Mouse (Mus musculus): ENCODE results near the gene Eml1. TPM values are rescaled to one million over a fixed set of nuclear protein-coding genes. Genes with fewer than 3 reads are reported as not detected.

Eml1 gene
- polyA plus RNA-seq, 1 experiment from 2014 or later = 91.3 TPM

GRCm38 (mm10) chr12:108452151-108452874 is 81.6 kb downstream of the Eml1 start:
- WGBS = 75% methylated on average over 16 of the region's 16 CpGs
- Histone ChIP-seq H3K36me3 (ENCODE audit: control insufficient read depth, insufficient read depth, low read length) (no peaks in the 10 kb centered on the region), H3K9ac (ENCODE audit: low read depth, low read length) (no peak overlapping the region), H3K4me1 (replicated peaks; ENCODE audit: control insufficient read depth, insufficient read depth, low read length) (no peaks in the 10 kb centered on the region; the same call in 1 of the 2 replicates), H3K4me2 (replicated peaks; ENCODE audit: low read depth, low read length) (no peak overlapping the region), H3K27me3 (ENCODE audit: control insufficient read depth, insufficient read depth, low read length) (no peaks in the 10 kb centered on the region), H3K27ac (ENCODE audit: low read depth, low read length) (no peak overlapping the region), H3K4me3 (ENCODE audit: low read depth, low read length) (no peak overlapping the region), H3K9me3 (ENCODE audit: control insufficient read depth, low read length) (no peaks in the 10 kb centered on the region)
- ATAC-seq (ENCODE audit: low FRiP score) (no peak), DNase-seq (ENCODE audit: low spot score) (no peak)

- H3K27ac ChIP-seq (ENCODE audit: low read depth, low read length) = no peak overlapping the region
- H3K27me3 ChIP-seq (ENCODE audit: control insufficient read depth, insufficient read depth, low read length) = no peaks in the 10 kb centered on the region
- no peak overlapping the region for H3K4me2 ChIP-seq (replicated peaks; ENCODE audit: low read depth, low read length)
- no peak for ATAC-seq (ENCODE audit: low FRiP score)
- WGBS = 88% methylated on average over 8 of the region's 8 CpGs
- no peak overlapping the region for H3K9ac ChIP-seq (ENCODE audit: low read depth, low read length)
- no peak for DNase-seq (ENCODE audit: low spot score)
- H3K4me1 ChIP-seq (replicated peaks; ENCODE audit: control insufficient read depth, insufficient read depth, low read length) = no peaks in the 10 kb centered on the region; the same call in 1 of the 2 replicates
- H3K4me3 ChIP-seq (ENCODE audit: low read depth, low read length) = no peak overlapping the region
- H3K36me3 ChIP-seq (ENCODE audit: control insufficient read depth, insufficient read depth, low read length) = no peaks in the 10 kb centered on the region
- H3K9me3 ChIP-seq (ENCODE audit: control insufficient read depth, low read length) = no peaks in the 10 kb centered on the region
These were observed 82.8 kb downstream of the Eml1 start for GRCm38 (mm10) chr12:108453561-108454044.

GRCm38 (mm10) chr12:108455004-108455403 is 84.2 kb downstream of the Eml1 start:
- WGBS = 90% methylated on average over 4 of the region's 4 CpGs
- no peak for DNase-seq (ENCODE audit: low spot score)
- ATAC-seq (ENCODE audit: low FRiP score) = no peak
- no peak overlapping the region for H3K4me2 ChIP-seq (replicated peaks; ENCODE audit: low read depth, low read length)
- no peaks in the 10 kb centered on the region for H3K36me3 ChIP-seq (ENCODE audit: control insufficient read depth, insufficient read depth, low read length)
- no peaks in the 10 kb centered on the region for H3K9me3 ChIP-seq (ENCODE audit: control insufficient read depth, low read length)
- H3K9ac ChIP-seq (ENCODE audit: low read depth, low read length) = no peak overlapping the region
- H3K4me3 ChIP-seq (ENCODE audit: low read depth, low read length) = no peak overlapping the region
- no peaks in the 10 kb centered on the region for H3K27me3 ChIP-seq (ENCODE audit: control insufficient read depth, insufficient read depth, low read length)
- H3K4me1 ChIP-seq (replicated peaks; ENCODE audit: control insufficient read depth, insufficient read depth, low read length) = no peaks in the 10 kb centered on the region; the same call in 1 of the 2 replicates
- H3K27ac ChIP-seq (ENCODE audit: low read depth, low read length) = no peak overlapping the region

GRCm38 (mm10) chr12:108472898-108473297 is 102.1 kb downstream of the Eml1 start:
- Histone ChIP-seq H3K9ac (ENCODE audit: low read depth, low read length) (no peak overlapping the region), H3K36me3 (ENCODE audit: control insufficient read depth, insufficient read depth, low read length) (no peaks in the 10 kb centered on the region), H3K9me3 (ENCODE audit: control insufficient read depth, low read length) (no peaks in the 10 kb centered on the region), H3K27ac (ENCODE audit: low read depth, low read length) (no peak overlapping the region), H3K4me2 (replicated peaks; ENCODE audit: low read depth, low read length) (no peak overlapping the region), H3K27me3 (ENCODE audit: control insufficient read depth, insufficient read depth, low read length) (no peaks in the 10 kb centered on the region), H3K4me3 (ENCODE audit: low read depth, low read length) (no peak overlapping the region), H3K4me1 (replicated peaks; ENCODE audit: control insufficient read depth, insufficient read depth, low read length) (no peaks in the 10 kb centered on the region)
- 86% methylated on average over 1 of the region's 1 CpGs for WGBS
- DNase-seq (ENCODE audit: low spot score) (no peak), ATAC-seq (ENCODE audit: low FRiP score) (no peak)

GRCm38 (mm10) chr12:108474440-108474839 is 103.7 kb downstream of the Eml1 start:
- WGBS = 80% methylated on average over 3 of the region's 3 CpGs
- no peak for DNase-seq (ENCODE audit: low spot score)
- Histone ChIP-seq H3K4me3 (ENCODE audit: low read depth, low read length) (no peak overlapping the region), H3K4me2 (replicated peaks; ENCODE audit: low read depth, low read length) (no peak overlapping the region), H3K27me3 (ENCODE audit: control insufficient read depth, insufficient read depth, low read length) (no peaks in the 10 kb centered on the region), H3K9me3 (ENCODE audit: control insufficient read depth, low read length) (no peaks in the 10 kb centered on the region), H3K36me3 (ENCODE audit: control insufficient read depth, insufficient read depth, low read length) (no peaks in the 10 kb centered on the region), H3K4me1 (replicated peaks; ENCODE audit: control insufficient read depth, insufficient read depth, low read length) (no peaks in the 10 kb centered on the region), H3K27ac (ENCODE audit: low read depth, low read length) (no peak overlapping the region), H3K9ac (ENCODE audit: low read depth, low read length) (no peak overlapping the region)
- no peak for ATAC-seq (ENCODE audit: low FRiP score)

- ATAC-seq (ENCODE audit: low FRiP score) (no peak), DNase-seq (ENCODE audit: low spot score) (no peak)
- no peak overlapping the region for H3K27ac ChIP-seq (ENCODE audit: low read depth, low read length)
- peaks cover 3% of the 10 kb centered on the region; the same call in 1 of the 2 replicates for H3K4me1 ChIP-seq (replicated peaks; ENCODE audit: control insufficient read depth, insufficient read depth, low read length)
- no peak overlapping the region for H3K4me2 ChIP-seq (replicated peaks; ENCODE audit: low read depth, low read length)
- H3K27me3 ChIP-seq (ENCODE audit: control insufficient read depth, insufficient read depth, low read length) = no peaks in the 10 kb centered on the region
- no peaks in the 10 kb centered on the region for H3K9me3 ChIP-seq (ENCODE audit: control insufficient read depth, low read length)
- H3K9ac ChIP-seq (ENCODE audit: low read depth, low read length) = no peak overlapping the region
- no peaks in the 10 kb centered on the region for H3K36me3 ChIP-seq (ENCODE audit: control insufficient read depth, insufficient read depth, low read length)
- WGBS = 76% methylated on average over 5 of the region's 5 CpGs
- no peak overlapping the region for H3K4me3 ChIP-seq (ENCODE audit: low read depth, low read length)
These were observed 108.0 kb downstream of the Eml1 start for GRCm38 (mm10) chr12:108478714-108479113.

- DNase-seq (ENCODE audit: low spot score) = no peak
- Histone ChIP-seq H3K9ac (ENCODE audit: low read depth, low read length) (no peak overlapping the region), H3K27me3 (ENCODE audit: control insufficient read depth, insufficient read depth, low read length) (no peaks in the 10 kb centered on the region), H3K4me2 (replicated peaks; ENCODE audit: low read depth, low read length) (no peak overlapping the region), H3K36me3 (ENCODE audit: control insufficient read depth, insufficient read depth, low read length) (no peaks in the 10 kb centered on the region), H3K27ac (ENCODE audit: low read depth, low read length) (no peak overlapping the region), H3K9me3 (ENCODE audit: control insufficient read depth, low read length) (no peaks in the 10 kb centered on the region), H3K4me1 (replicated peaks; ENCODE audit: control insufficient read depth, insufficient read depth, low read length) (peaks cover 3% of the 10 kb centered on the region; the same call in 1 of the 2 replicates), H3K4me3 (ENCODE audit: low read depth, low read length) (no peak overlapping the region)
- WGBS = 9% methylated on average over 9 of the region's 9 CpGs
- ATAC-seq (ENCODE audit: low FRiP score) = 0 out of 2 replicates have a peak, but pooled peaks have one; percentile 43
These were observed 110.1 kb downstream of the Eml1 start for GRCm38 (mm10) chr12:108480704-108481365.

- no peak for ATAC-seq (ENCODE audit: low FRiP score)
These were observed 118.3 kb downstream of the Eml1 start for GRCm38 (mm10) chr12:108489076-108489475.

More at GRCm38 (mm10) chr12:108489076-108489475, 118.3 kb downstream of the Eml1 start:
- H3K9me3 ChIP-seq (ENCODE audit: control insufficient read depth, low read length) = no peaks in the 10 kb centered on the region
- no peak overlapping the region for H3K27ac ChIP-seq (ENCODE audit: low read depth, low read length)
- H3K4me2 ChIP-seq (replicated peaks; ENCODE audit: low read depth, low read length) = no peak overlapping the region
- H3K27me3 ChIP-seq (ENCODE audit: control insufficient read depth, insufficient read depth, low read length) = no peaks in the 10 kb centered on the region
- H3K4me1 ChIP-seq (replicated peaks; ENCODE audit: control insufficient read depth, insufficient read depth, low read length) = 0 out of 2 replicates have a peak, but pooled peaks cover 3% of the 10 kb centered on the region
- no peak overlapping the region for H3K4me3 ChIP-seq (ENCODE audit: low read depth, low read length)
- 89% methylated on average over 5 of the region's 5 CpGs for WGBS
- no peaks in the 10 kb centered on the region for H3K36me3 ChIP-seq (ENCODE audit: control insufficient read depth, insufficient read depth, low read length)
- H3K9ac ChIP-seq (ENCODE audit: low read depth, low read length) = no peak overlapping the region
- no peak for DNase-seq (ENCODE audit: low spot score)
